Mouse (Mus musculus) activated CD4-positive, CD25-positive, alpha-beta regulatory T cell, adult 4 months (primary cell): ENCODE data around the gene Ppara. TPM values are rescaled to one million over a fixed set of nuclear protein-coding genes. Genes with fewer than 3 reads are reported as not detected.
A peak's percentile ranks its signal among the peaks of the same experiment; 100 is the strongest.

Experiments used
- ATAC-seq: one replicate; pipeline ENCODE4 v1.8.0; 2017
- polyA plus RNA-seq, 2 experiments: library from polyadenylated mRNA; unstranded; fragments of 100-300 nt; shearing (Covaris generic); gene quantifications; one replicate each; pipeline ENCODE4 v1.2.1; 2017

Ppara gene
- polyA plus RNA-seq, 2 experiments from 2014 or later: 0.09 TPM; not detected in 1

GRCm38 (mm10) chr15:85705566-85706332 lies 29.0 kb upstream of the Ppara start:
- ATAC-seq: no peak

GRCm38 (mm10) chr15:85706527-85706926 lies 28.3 kb upstream of the Ppara start:
- ATAC-seq: no peak

GRCm38 (mm10) chr15:85707017-85707416 lies 27.8 kb upstream of the Ppara start:
- ATAC-seq: no peak

GRCm38 (mm10) chr15:85707458-85708030 lies 27.2 kb upstream of the Ppara start:
- no peak for ATAC-seq

GRCm38 (mm10) chr15:85708217-85708616 lies 26.6 kb upstream of the Ppara start:
- ATAC-seq: no peak

- ATAC-seq: no peak
Measured at GRCm38 (mm10) chr15:85708843-85709242, 25.9 kb upstream of the Ppara start.

GRCm38 (mm10) chr15:85709268-85709973 lies 25.4 kb upstream of the Ppara start:
- ATAC-seq: peak; percentile 73

GRCm38 (mm10) chr15:85710179-85710578 lies 24.6 kb upstream of the Ppara start:
- ATAC-seq: peak; percentile 65

GRCm38 (mm10) chr15:85710641-85711580 lies 23.9 kb upstream of the Ppara start:
- no peak for ATAC-seq

GRCm38 (mm10) chr15:85712565-85713168 lies 22.1 kb upstream of the Ppara start:
- ATAC-seq: no peak

- ATAC-seq: no peak
Measured at GRCm38 (mm10) chr15:85713417-85713816, 21.4 kb upstream of the Ppara start.

- no peak for ATAC-seq
Measured at GRCm38 (mm10) chr15:85715059-85715458, 19.7 kb upstream of the Ppara start.

GRCm38 (mm10) chr15:85716045-85716444 lies 18.7 kb upstream of the Ppara start:
- ATAC-seq: peak; percentile 40

GRCm38 (mm10) chr15:85716591-85716990 lies 18.2 kb upstream of the Ppara start:
- ATAC-seq: no peak

- no peak for ATAC-seq
Measured at GRCm38 (mm10) chr15:85717008-85717407, 17.8 kb upstream of the Ppara start.

GRCm38 (mm10) chr15:85717800-85718199 lies 17.0 kb upstream of the Ppara start:
- ATAC-seq: no peak

GRCm38 (mm10) chr15:85719017-85719416 lies 15.8 kb upstream of the Ppara start:
- ATAC-seq: no peak

- no peak for ATAC-seq
Measured at GRCm38 (mm10) chr15:85720366-85720841, 14.4 kb upstream of the Ppara start.

- ATAC-seq: no peak
Measured at GRCm38 (mm10) chr15:85724271-85725165, 10.3 kb upstream of the Ppara start.

- no peak for ATAC-seq
Measured at GRCm38 (mm10) chr15:85728224-85728623, 6.6 kb upstream of the Ppara start.

GRCm38 (mm10) chr15:85729256-85729655 lies 5.5 kb upstream of the Ppara start:
- no peak for ATAC-seq
